Mouse (Mus musculus) embryonic facial prominence, embryonic 13.5 days (tissue): ENCODE measurements around the gene Enkd1. TPM values are rescaled to one million over a fixed set of nuclear protein-coding genes. Genes with fewer than 3 reads are reported as not detected.
A peak's percentile ranks its signal among the peaks of the same experiment; 100 is the strongest.

Experiments
- ATAC-seq: fragments of 200-750 bp; cut with Nextera tagmentation; 2 replicates; pipeline ENCODE4 v1.8.0; 2017; ENCODE audit warnings: low read depth; ENCODE audit not compliant: insufficient number of reproducible peaks, insufficient read depth, low FRiP score, low TSS enrichment
- H3K27ac ChIP-seq: fragments of 300-500 bp; sonication (generic); 2 replicates; pipeline ENCODE4 v1.5.1; 2015; ENCODE audit warnings: moderate library complexity, mild to moderate bottlenecking, inconsistent platforms
- H3K27me3 ChIP-seq: fragments of 300-500 bp; sonication (generic); 2 replicates; pipeline ENCODE4 v1.6.1; 2015; ENCODE audit warnings: mild to moderate bottlenecking, inconsistent platforms
- H3K36me3 ChIP-seq: fragments of 300-500 bp; sonication (generic); 2 replicates; pipeline ENCODE4 v1.6.1; 2015; ENCODE audit warnings: mild to moderate bottlenecking, inconsistent platforms
- H3K4me1 ChIP-seq: fragments of 300-500 bp; sonication (generic); 2 replicates; pipeline ENCODE4 v1.6.1; 2015; ENCODE audit warnings: inconsistent platforms
- H3K4me2 ChIP-seq: fragments of 300-500 bp; sonication (generic); 2 replicates; pipeline ENCODE4 v1.6.1; 2015; ENCODE audit warnings: moderate library complexity, mild to moderate bottlenecking, inconsistent platforms
- H3K4me3 ChIP-seq: fragments of 300-500 bp; sonication (generic); 2 replicates; pipeline ENCODE4 v1.5.1; 2015; ENCODE audit warnings: mild to moderate bottlenecking, inconsistent platforms
- H3K9ac ChIP-seq: fragments of 300-500 bp; sonication (generic); 2 replicates; pipeline ENCODE4 v1.6.1; 2015; ENCODE audit warnings: mild to moderate bottlenecking, inconsistent platforms
- H3K9me3 ChIP-seq: fragments of 300-500 bp; sonication (generic); 2 replicates; pipeline ENCODE4 v1.6.1; 2016; ENCODE audit warnings: inconsistent platforms
- WGBS: fragments of 180-500 bp; shearing (Covaris S2); methylation state at CpG from one replicate; pipeline ENCODE4 v1.1.7; 2015; ENCODE audit warnings: mixed read lengths; 5-methylcytosine and 5-hydroxymethylcytosine counted together
- polyA plus RNA-seq: library from polyadenylated mRNA; unstranded; fragments of >200 nt; fragmentation: Nextera tagmentation; extraction: Ambion mirVana; gene quantifications from 2 replicates; pipeline ENCODE4 v1.2.1, GENCODE M21; 2015

Gene Enkd1
- polyA plus RNA-seq, 1 experiment from 2014 or later: 34.5 TPM

GRCm38 (mm10) chr8:105716302-105716945, 8.4 kb upstream of the Enkd1 start:
- no peak overlapping the region for H3K4me2 ChIP-seq
- H3K9me3 ChIP-seq: no peaks in the 10 kb centered on the region
- H3K4me3 ChIP-seq: no peak overlapping the region
- no peaks in the 10 kb centered on the region for H3K27me3 ChIP-seq
- no peak overlapping the region for H3K27ac ChIP-seq
- H3K4me1 ChIP-seq: no peaks in the 10 kb centered on the region
- WGBS: 93% methylated on average over 15 of the region's 15 CpGs
- no peak overlapping the region for H3K9ac ChIP-seq
- no peak for ATAC-seq
- H3K36me3 ChIP-seq: peaks cover 17% of the 10 kb centered on the region

- no peak overlapping the region for H3K4me2 ChIP-seq
- H3K27ac ChIP-seq: peak overlapping the region; percentile 49; the same call in 1 of the 2 replicates
- H3K9me3 ChIP-seq: no peaks in the 10 kb centered on the region
- H3K27me3 ChIP-seq: no peaks in the 10 kb centered on the region
- WGBS: 71% methylated on average over 6 of the region's 6 CpGs
- H3K4me1 ChIP-seq: no peaks in the 10 kb centered on the region
- H3K36me3 ChIP-seq: peaks cover 13% of the 10 kb centered on the region
- H3K9ac ChIP-seq: no peak overlapping the region
- H3K4me3 ChIP-seq: no peak overlapping the region
- ATAC-seq: no peak
Measured at GRCm38 (mm10) chr8:105715042-105715441, 7.0 kb upstream of the Enkd1 start.

GRCm38 (mm10) chr8:105714139-105714538, 6.1 kb upstream of the Enkd1 start:
- Histone ChIP-seq H3K9ac (no peak overlapping the region), H3K4me1 (no peaks in the 10 kb centered on the region), H3K36me3 (peaks cover 13% of the 10 kb centered on the region), H3K27me3 (no peaks in the 10 kb centered on the region), H3K9me3 (no peaks in the 10 kb centered on the region), H3K27ac (no peak overlapping the region), H3K4me3 (no peak overlapping the region), H3K4me2 (no peak overlapping the region)
- 8% methylated on average over 3 of the region's 3 CpGs for WGBS
- 0 out of 2 replicates have a peak, but pooled peaks have one; percentile 27 for ATAC-seq

- H3K9ac ChIP-seq: no peak overlapping the region
- H3K27ac ChIP-seq: no peak overlapping the region
- no peak overlapping the region for H3K4me2 ChIP-seq
- peaks cover 3% of the 10 kb centered on the region for H3K4me1 ChIP-seq
- no peaks in the 10 kb centered on the region for H3K9me3 ChIP-seq
- no peaks in the 10 kb centered on the region for H3K27me3 ChIP-seq
- WGBS: 92% methylated on average over 3 of the region's 3 CpGs
- H3K4me3 ChIP-seq: no peak overlapping the region
- H3K36me3 ChIP-seq: peaks cover 12% of the 10 kb centered on the region
- no peak for ATAC-seq
Measured at GRCm38 (mm10) chr8:105712286-105712685, 4.3 kb upstream of the Enkd1 start.

GRCm38 (mm10) chr8:105709317-105709716, 1.3 kb upstream of the Enkd1 start:
- ATAC-seq: no peak
- 75% methylated on average over 14 of the region's 14 CpGs for WGBS
- Histone ChIP-seq H3K9ac (no peak overlapping the region), H3K4me3 (no peak overlapping the region), H3K4me1 (peaks cover 14% of the 10 kb centered on the region), H3K36me3 (peaks cover 3% of the 10 kb centered on the region; the same call in 1 of the 2 replicates), H3K27me3 (no peaks in the 10 kb centered on the region), H3K9me3 (no peaks in the 10 kb centered on the region), H3K4me2 (no peak overlapping the region), H3K27ac (no peak overlapping the region)

GRCm38 (mm10) chr8:105708675-105709074, 665 bp upstream of the Enkd1 start:
- peaks cover 9% of the 10 kb centered on the region for H3K36me3 ChIP-seq
- no peak overlapping the region for H3K9ac ChIP-seq
- no peak overlapping the region for H3K4me3 ChIP-seq
- peaks cover 14% of the 10 kb centered on the region for H3K4me1 ChIP-seq
- H3K27ac ChIP-seq: no peak overlapping the region
- ATAC-seq: no peak
- H3K4me2 ChIP-seq: no peak overlapping the region
- H3K9me3 ChIP-seq: no peaks in the 10 kb centered on the region
- no peaks in the 10 kb centered on the region for H3K27me3 ChIP-seq
- 92% methylated on average over 8 of the region's 8 CpGs for WGBS

- H3K36me3 ChIP-seq: peaks cover 22% of the 10 kb centered on the region
- H3K9me3 ChIP-seq: no peaks in the 10 kb centered on the region
- no peak overlapping the region for H3K27ac ChIP-seq
- peak overlapping the region; percentile 62 for H3K4me3 ChIP-seq
- H3K4me2 ChIP-seq: peak overlapping the region; percentile 92
- peaks cover 24% of the 10 kb centered on the region for H3K4me1 ChIP-seq
- H3K9ac ChIP-seq: peak overlapping the region; percentile 79
- 84% methylated on average over 12 of the region's 12 CpGs for whole genome bisulfite sequencing
- H3K27me3 ChIP-seq: no peaks in the 10 kb centered on the region
- no peak for ATAC-seq
Measured at GRCm38 (mm10) chr8:105706426-105706825, 1.6 kb downstream of the Enkd1 start.

- Histone ChIP-seq H3K27ac (no peak overlapping the region), H3K4me2 (no peak overlapping the region), H3K36me3 (peaks cover 22% of the 10 kb centered on the region), H3K9me3 (no peaks in the 10 kb centered on the region), H3K9ac (no peak overlapping the region), H3K4me1 (peaks cover 28% of the 10 kb centered on the region), H3K4me3 (no peak overlapping the region), H3K27me3 (no peaks in the 10 kb centered on the region)
- 89% methylated on average over 6 of the region's 6 CpGs for WGBS
- no peak for ATAC-seq
Measured at GRCm38 (mm10) chr8:105704955-105705354, 3.1 kb downstream of the Enkd1 start.

- ATAC-seq: no peak
- peaks cover 22% of the 10 kb centered on the region for H3K36me3 ChIP-seq
Measured at GRCm38 (mm10) chr8:105704146-105704812, 3.7 kb downstream of the Enkd1 start.

GRCm38 (mm10) chr8:105702731-105703415, 5.1 kb downstream of the Enkd1 start:
- Histone ChIP-seq H3K27me3 (no peaks in the 10 kb centered on the region), H3K4me2 (no peak overlapping the region), H3K9me3 (no peaks in the 10 kb centered on the region), H3K9ac (peak overlapping the region; percentile 68; the same call in 1 of the 2 replicates), H3K4me3 (no peak overlapping the region), H3K4me1 (peaks cover 32% of the 10 kb centered on the region), H3K36me3 (peaks cover 32% of the 10 kb centered on the region), H3K27ac (no peak overlapping the region)
- 93% methylated on average over 24 of the region's 24 CpGs for WGBS
- no peak for ATAC-seq

More at GRCm38 (mm10) chr8:105704146-105704812, 3.7 kb downstream of the Enkd1 start:
- H3K27me3 ChIP-seq: no peaks in the 10 kb centered on the region
- no peak overlapping the region for H3K27ac ChIP-seq
- no peak overlapping the region for H3K4me3 ChIP-seq
- H3K9ac ChIP-seq: no peak overlapping the region
- 90% methylated on average over 34 of the region's 34 CpGs for WGBS
- H3K9me3 ChIP-seq: no peaks in the 10 kb centered on the region
- peaks cover 32% of the 10 kb centered on the region for H3K4me1 ChIP-seq
- no peak overlapping the region for H3K4me2 ChIP-seq

- peak overlapping the region; percentile 72 for H3K4me3 ChIP-seq
- H3K9me3 ChIP-seq: no peaks in the 10 kb centered on the region
- 40% methylated on average over 18 of the region's 18 CpGs for WGBS
- no peak for ATAC-seq
- peak overlapping the region; percentile 68 for H3K9ac ChIP-seq
- peak overlapping the region; percentile 91 for H3K4me2 ChIP-seq
- H3K27ac ChIP-seq: peak overlapping the region; percentile 94; the same call in 1 of the 2 replicates
- H3K27me3 ChIP-seq: no peaks in the 10 kb centered on the region
- H3K4me1 ChIP-seq: peaks cover 26% of the 10 kb centered on the region
- H3K36me3 ChIP-seq: peaks cover 41% of the 10 kb centered on the region
Measured at GRCm38 (mm10) chr8:105702001-105702401, 6.0 kb downstream of the Enkd1 start.
